Mouse (Mus musculus): ENCODE results near the gene Dlgap3. TPM values are rescaled to one million over a fixed set of nuclear protein-coding genes. Genes with fewer than 3 reads are reported as not detected.

Gene Dlgap3
- polyA plus RNA-seq, 1 experiment, result 2.6 TPM

DNA sequence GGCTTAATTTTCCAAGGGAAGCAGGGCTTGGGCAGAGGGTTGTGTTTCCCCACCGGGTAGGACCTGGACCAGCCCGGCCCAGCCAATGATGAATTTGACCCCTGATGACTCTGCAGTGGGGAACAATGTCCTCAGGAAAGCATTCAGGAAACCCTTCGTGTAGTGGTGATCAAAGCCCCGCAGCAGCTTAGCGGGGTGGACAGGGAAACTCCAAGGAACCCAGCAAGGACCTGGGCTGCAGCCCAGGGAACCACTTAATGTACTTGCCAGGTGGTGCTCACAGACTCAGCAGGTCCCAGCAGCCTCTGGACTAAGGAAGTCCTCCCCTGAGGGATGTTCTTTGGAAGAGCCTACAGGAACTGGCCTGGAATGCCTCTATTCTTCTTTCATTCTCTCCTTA lies 87.7 kb downstream of the Dlgap3 start:
- WGBS, result 19% methylated on average over 5 of the region's 5 CpGs
- no peak for DNase-seq
- Histone ChIP-seq H3K4me1 (replicated peaks; ENCODE audit: control insufficient read depth, insufficient read depth, low read length) (no peaks in the 10 kb centered on the region), H3K36me3 (ENCODE audit: control insufficient read depth, insufficient read depth, low read length) (no peaks in the 10 kb centered on the region), H3K27ac (ENCODE audit: control insufficient read depth, insufficient read depth, low read length) (no peak overlapping the region), H3K27me3 (ENCODE audit: control insufficient read depth, insufficient read depth, low read length) (no peaks in the 10 kb centered on the region), H3K4me3 (ENCODE audit: control insufficient read depth, insufficient read depth, low read length) (no peak overlapping the region)
- TF ChIP-seq CTCF (IDR thresholded peaks at IDR 0.05; ENCODE audit: borderline replicate concordance, control insufficient read depth, extremely low read depth, insufficient read depth, low read length, poor library complexity) (no peak), POLR2A (IDR thresholded peaks at IDR 0.05; ENCODE audit: control insufficient read depth, extremely low read depth, insufficient read depth, low read length, poor library complexity) (no peak)

DNA sequence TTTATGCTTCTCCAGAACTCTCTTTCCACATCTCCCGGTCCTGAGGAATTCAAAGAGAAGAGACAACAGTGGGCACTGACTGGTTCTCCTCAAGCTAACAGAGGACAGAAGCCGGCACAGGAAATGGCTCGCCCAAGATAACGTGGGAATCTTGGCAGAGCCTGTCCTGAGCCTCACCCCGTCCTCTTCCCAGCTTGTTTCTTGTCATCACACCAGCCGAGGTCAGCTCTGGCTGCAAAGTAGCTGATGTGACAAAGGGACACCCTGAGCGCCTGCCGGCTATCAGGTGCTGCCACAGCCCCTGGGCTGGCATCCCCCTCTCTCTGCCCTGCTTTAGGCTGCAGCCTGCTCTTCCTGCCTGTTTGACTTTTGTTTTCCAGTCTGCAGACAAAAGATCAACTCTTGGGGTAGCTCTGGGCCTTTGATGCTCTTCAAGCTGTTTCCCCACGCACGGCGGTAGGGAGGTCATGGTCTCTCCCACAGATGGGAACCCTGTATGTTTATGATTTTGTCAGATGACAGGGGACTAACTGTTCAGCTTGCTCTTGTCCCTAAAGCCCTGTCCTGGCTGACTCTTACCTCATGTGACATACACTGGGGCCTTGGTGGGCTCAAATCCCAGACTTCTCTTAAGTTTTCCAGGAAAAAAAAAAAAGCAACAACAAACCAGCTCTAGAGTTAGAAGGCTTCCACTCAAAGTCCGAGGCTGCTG lies 89.3 kb downstream of the Dlgap3 start:
- no peak for DNase-seq
- no peak overlapping the region for H3K27ac ChIP-seq (ENCODE audit: control insufficient read depth, insufficient read depth, low read length)
- no peaks in the 10 kb centered on the region for H3K36me3 ChIP-seq (ENCODE audit: control insufficient read depth, insufficient read depth, low read length)
- TF ChIP-seq CTCF (IDR thresholded peaks at IDR 0.05; ENCODE audit: borderline replicate concordance, control insufficient read depth, extremely low read depth, insufficient read depth, low read length, poor library complexity) (no peak), POLR2A (IDR thresholded peaks at IDR 0.05; ENCODE audit: control insufficient read depth, extremely low read depth, insufficient read depth, low read length, poor library complexity) (no peak)
- no peak overlapping the region for H3K4me3 ChIP-seq (ENCODE audit: control insufficient read depth, insufficient read depth, low read length)
- no peaks in the 10 kb centered on the region for H3K27me3 ChIP-seq (ENCODE audit: control insufficient read depth, insufficient read depth, low read length)
- no peaks in the 10 kb centered on the region for H3K4me1 ChIP-seq (replicated peaks; ENCODE audit: control insufficient read depth, insufficient read depth, low read length)
- WGBS, result 62% methylated on average over 12 of the region's 12 CpGs

DNA sequence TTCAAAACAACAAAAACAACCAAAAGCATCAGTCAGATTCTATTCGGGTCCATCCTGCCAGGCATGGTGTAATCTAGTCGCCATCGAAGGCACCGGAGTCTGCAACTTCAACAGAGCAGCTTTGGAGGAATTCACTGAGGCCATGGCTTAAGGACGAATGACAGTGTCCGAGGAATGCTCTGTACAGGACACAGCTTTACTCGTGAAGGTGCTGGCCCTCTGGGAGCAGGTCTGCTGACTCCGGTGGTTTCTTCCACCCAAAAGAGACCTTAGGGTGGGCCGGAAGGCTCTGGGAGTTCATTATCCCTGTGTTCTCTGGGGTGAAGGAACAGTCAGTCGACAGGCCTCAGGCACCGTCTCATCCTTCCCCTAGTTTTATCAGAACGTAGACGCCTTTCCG lies 92.6 kb downstream of the Dlgap3 start:
- 93% methylated on average over 14 of the region's 14 CpGs for WGBS
- no peak for TF ChIP-seq POLR2A (IDR thresholded peaks at IDR 0.05; ENCODE audit: control insufficient read depth, extremely low read depth, insufficient read depth, low read length, poor library complexity)
- TF ChIP-seq CTCF (IDR thresholded peaks at IDR 0.05; ENCODE audit: borderline replicate concordance, control insufficient read depth, extremely low read depth, insufficient read depth, low read length, poor library complexity), result no peak
- no peak overlapping the region for H3K27ac ChIP-seq (ENCODE audit: control insufficient read depth, insufficient read depth, low read length)
- no peak overlapping the region for H3K4me3 ChIP-seq (ENCODE audit: control insufficient read depth, insufficient read depth, low read length)
- no peaks in the 10 kb centered on the region for H3K4me1 ChIP-seq (replicated peaks; ENCODE audit: control insufficient read depth, insufficient read depth, low read length)
- H3K27me3 ChIP-seq (ENCODE audit: control insufficient read depth, insufficient read depth, low read length), result no peaks in the 10 kb centered on the region
- no peaks in the 10 kb centered on the region for H3K36me3 ChIP-seq (ENCODE audit: control insufficient read depth, insufficient read depth, low read length)
- DNase-seq, result no peak

DNA sequence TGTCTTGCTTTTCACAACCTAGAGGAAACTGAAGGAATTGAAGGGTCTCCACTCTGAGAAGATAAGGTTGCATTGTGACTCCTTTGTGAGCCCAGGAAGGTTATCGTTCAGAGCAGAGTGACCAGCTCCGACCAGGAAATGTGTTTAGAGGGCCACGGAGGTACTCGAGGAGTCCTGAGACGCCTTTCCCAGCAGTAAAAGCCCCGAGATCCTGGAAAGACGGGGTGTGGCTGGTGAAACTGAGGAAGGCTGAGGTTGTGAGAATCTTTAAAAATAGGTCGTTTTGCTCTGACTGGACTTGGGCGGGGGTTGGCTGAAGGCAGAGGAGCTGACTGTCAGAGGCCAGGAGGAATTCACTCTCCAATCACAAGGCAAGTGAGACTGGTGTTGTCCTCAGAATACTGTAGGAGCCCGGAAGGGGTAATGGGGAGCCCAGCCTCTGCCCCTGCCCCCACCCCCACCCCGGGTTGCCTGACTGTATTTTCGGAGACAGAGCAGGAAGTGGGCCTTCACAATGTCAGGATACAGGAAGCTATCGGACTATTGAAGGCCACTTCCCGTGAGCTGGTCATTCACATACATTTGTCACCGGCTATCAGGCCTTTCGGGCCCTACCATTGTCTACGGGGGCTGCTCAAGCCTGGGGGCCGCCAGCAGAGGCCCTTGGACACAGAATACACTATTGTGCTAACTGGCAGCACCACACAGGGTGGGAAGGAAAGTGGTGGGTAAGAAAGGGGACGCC lies 94.6 kb downstream of the Dlgap3 start:
- DNase-seq, result no peak
- TF ChIP-seq CTCF (IDR thresholded peaks at IDR 0.05; ENCODE audit: borderline replicate concordance, control insufficient read depth, extremely low read depth, insufficient read depth, low read length, poor library complexity) (no peak), POLR2A (IDR thresholded peaks at IDR 0.05; ENCODE audit: control insufficient read depth, extremely low read depth, insufficient read depth, low read length, poor library complexity) (no peak)
- H3K27me3 ChIP-seq (ENCODE audit: control insufficient read depth, insufficient read depth, low read length), result no peaks in the 10 kb centered on the region
- WGBS, result 54% methylated on average over 19 of the region's 19 CpGs
- no peak overlapping the region for H3K27ac ChIP-seq (ENCODE audit: control insufficient read depth, insufficient read depth, low read length)
- no peaks in the 10 kb centered on the region for H3K4me1 ChIP-seq (replicated peaks; ENCODE audit: control insufficient read depth, insufficient read depth, low read length)
- no peaks in the 10 kb centered on the region for H3K36me3 ChIP-seq (ENCODE audit: control insufficient read depth, insufficient read depth, low read length)
- H3K4me3 ChIP-seq (ENCODE audit: control insufficient read depth, insufficient read depth, low read length), result no peak overlapping the region

DNA sequence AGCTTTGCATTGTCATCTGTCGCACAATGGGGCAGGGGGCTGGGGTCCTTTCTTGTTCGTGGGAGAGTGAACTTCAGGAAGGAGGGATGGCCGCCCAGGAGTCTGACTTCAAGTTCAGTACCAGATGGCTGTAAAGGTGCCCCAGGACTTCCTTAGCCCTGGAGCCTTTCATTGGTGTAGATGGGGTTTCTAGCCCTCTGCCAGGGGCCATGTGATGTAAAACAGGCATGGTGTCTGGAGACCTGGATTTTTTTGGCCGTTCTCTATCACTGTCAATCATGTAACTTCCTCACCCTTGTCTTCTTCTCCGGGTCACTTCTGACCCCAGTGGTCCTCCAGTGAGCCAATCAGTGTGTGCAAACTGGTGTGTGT lies 95.2 kb downstream of the Dlgap3 start:
- Histone ChIP-seq H3K27ac (ENCODE audit: control insufficient read depth, insufficient read depth, low read length) (no peak overlapping the region), H3K36me3 (ENCODE audit: control insufficient read depth, insufficient read depth, low read length) (no peaks in the 10 kb centered on the region), H3K4me1 (replicated peaks; ENCODE audit: control insufficient read depth, insufficient read depth, low read length) (no peaks in the 10 kb centered on the region), H3K27me3 (ENCODE audit: control insufficient read depth, insufficient read depth, low read length) (no peaks in the 10 kb centered on the region), H3K4me3 (ENCODE audit: control insufficient read depth, insufficient read depth, low read length) (no peak overlapping the region)
- no peak for DNase-seq
- 66% methylated on average over 5 of the region's 5 CpGs for WGBS
- TF ChIP-seq POLR2A (IDR thresholded peaks at IDR 0.05; ENCODE audit: control insufficient read depth, extremely low read depth, insufficient read depth, low read length, poor library complexity) (no peak), CTCF (IDR thresholded peaks at IDR 0.05; ENCODE audit: borderline replicate concordance, control insufficient read depth, extremely low read depth, insufficient read depth, low read length, poor library complexity) (no peak)

DNA sequence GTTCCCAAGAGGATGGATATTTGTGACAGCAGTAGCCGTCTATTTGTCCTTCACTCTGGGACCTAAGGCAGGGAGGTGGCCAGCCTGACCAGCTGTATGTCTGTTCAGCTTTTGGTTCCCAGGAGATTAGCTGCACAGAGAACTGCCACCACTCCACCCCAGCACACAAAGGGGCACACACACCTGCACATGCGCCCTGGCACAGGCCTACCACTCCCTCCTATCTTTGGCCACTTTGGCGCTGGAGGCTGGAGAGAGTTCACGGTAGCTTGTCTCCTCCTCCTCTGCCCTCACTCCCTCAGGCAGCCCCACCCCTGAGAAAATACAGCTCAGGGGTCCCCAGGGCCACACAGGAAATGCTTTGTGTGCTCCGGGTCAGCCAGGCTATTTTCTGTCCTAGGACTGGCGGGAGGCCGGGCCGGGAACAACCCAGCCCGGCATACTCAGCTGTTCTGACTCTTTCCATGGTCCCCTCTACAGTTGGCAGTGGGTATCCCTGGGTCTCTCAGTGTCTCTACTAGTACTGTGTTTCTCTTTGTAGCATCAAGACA lies 109.5 kb downstream of the Dlgap3 start:
- H3K4me3 ChIP-seq (ENCODE audit: control insufficient read depth, insufficient read depth, low read length), result no peak overlapping the region
- DNase-seq, result no peak
- 52% methylated on average over 9 of the region's 9 CpGs for WGBS
- H3K27me3 ChIP-seq (ENCODE audit: control insufficient read depth, insufficient read depth, low read length), result no peaks in the 10 kb centered on the region
- H3K27ac ChIP-seq (ENCODE audit: control insufficient read depth, insufficient read depth, low read length), result no peak overlapping the region
- TF ChIP-seq POLR2A (IDR thresholded peaks at IDR 0.05; ENCODE audit: control insufficient read depth, extremely low read depth, insufficient read depth, low read length, poor library complexity) (no peak), CTCF (IDR thresholded peaks at IDR 0.05; ENCODE audit: borderline replicate concordance, control insufficient read depth, extremely low read depth, insufficient read depth, low read length, poor library complexity) (no peak)
- no peaks in the 10 kb centered on the region; the same call in 1 of the 2 replicates for H3K4me1 ChIP-seq (replicated peaks; ENCODE audit: control insufficient read depth, insufficient read depth, low read length)
- no peaks in the 10 kb centered on the region for H3K36me3 ChIP-seq (ENCODE audit: control insufficient read depth, insufficient read depth, low read length)
